Mouse (Mus musculus) brain, embryonic 14.5 days (tissue): ENCODE data around the gene Gm42791.

ENCODE experiments used
- CTCF ChIP-seq: fragments of 200-500 bp; IDR thresholded peaks from 2 replicates; pipeline ENCODE4 v1.5.1; 2012; ENCODE audit warnings: inconsistent platforms, mild to moderate bottlenecking, moderate library complexity, borderline replicate concordance; ENCODE audit not compliant: insufficient read depth, insufficient read length; ENCODE audit errors: extremely low read depth
- POLR2A ChIP-seq: fragments of 200-500 bp; IDR thresholded peaks from 2 replicates; pipeline ENCODE4 v1.6.1; 2012; ENCODE audit warnings: mild to moderate bottlenecking, inconsistent platforms, borderline replicate concordance; ENCODE audit not compliant: poor library complexity, insufficient read depth, insufficient read length, severe bottlenecking; ENCODE audit errors: extremely low read depth

DNA sequence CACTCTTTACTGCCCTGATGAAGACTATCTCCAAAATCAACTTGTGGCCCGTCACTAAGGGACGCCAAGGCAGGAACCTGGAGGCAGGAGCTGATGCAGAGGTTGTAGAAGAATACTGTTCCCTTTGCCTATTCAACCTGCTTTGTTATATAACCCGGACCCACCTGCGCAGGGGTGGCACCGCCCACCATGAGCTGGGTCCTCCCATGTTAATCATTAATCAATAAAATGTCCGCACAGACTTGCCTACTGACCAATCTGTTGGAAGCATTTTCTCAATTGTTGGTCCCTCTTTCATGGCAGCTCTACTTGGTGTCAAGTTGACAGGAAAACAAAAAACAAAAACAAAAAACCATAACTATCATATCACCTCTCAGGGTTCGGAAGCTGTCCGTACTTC lies 22.8 kb downstream of the Gm42791 start:
- no peak for TF ChIP-seq CTCF
- no peak for TF ChIP-seq POLR2A
